Mouse (Mus musculus) embryonic facial prominence, embryonic 12.5 days (tissue): ENCODE data around the gene Emc9. TPM values are rescaled to one million over a fixed set of nuclear protein-coding genes. Genes with fewer than 3 reads are reported as not detected.

Experiments used
- ATAC-seq: fragments of 200-750 bp; cut with Nextera tagmentation; 2 replicates; pipeline ENCODE4 v1.8.0; 2017; ENCODE audit not compliant: insufficient number of reproducible peaks, insufficient read depth, low FRiP score, low TSS enrichment
- H3K27ac ChIP-seq: fragments of 300-500 bp; sonication (generic); 2 replicates; pipeline ENCODE4 v1.5.1; 2016; ENCODE audit warnings: mild to moderate bottlenecking
- H3K27me3 ChIP-seq: fragments of 300-500 bp; sonication (generic); 2 replicates; pipeline ENCODE4 v1.6.1; 2016; ENCODE audit warnings: mild to moderate bottlenecking, moderate library complexity
- H3K36me3 ChIP-seq: fragments of 300-500 bp; sonication (generic); 2 replicates; pipeline ENCODE4 v1.6.1; 2016; ENCODE audit warnings: mild to moderate bottlenecking
- H3K4me1 ChIP-seq: fragments of 300-500 bp; sonication (generic); 2 replicates; pipeline ENCODE4 v1.6.1; 2016
- H3K4me2 ChIP-seq: fragments of 300-500 bp; sonication (generic); replicated peaks from 2 replicates; pipeline ENCODE4 v1.6.1; 2016; ENCODE audit warnings: mild to moderate bottlenecking, moderate library complexity
- H3K4me3 ChIP-seq: fragments of 300-500 bp; sonication (generic); 2 replicates; pipeline ENCODE4 v1.5.1; 2016; ENCODE audit warnings: mild to moderate bottlenecking
- H3K9ac ChIP-seq: fragments of 300-500 bp; sonication (generic); 2 replicates; pipeline ENCODE4 v1.6.1; 2016; ENCODE audit warnings: mild to moderate bottlenecking, moderate library complexity
- H3K9me3 ChIP-seq: fragments of 300-500 bp; sonication (generic); 2 replicates; pipeline ENCODE4 v1.6.1; 2016; ENCODE audit warnings: mild to moderate bottlenecking, moderate library complexity
- WGBS: fragments of 180-500 bp; shearing (Covaris S2); methylation state at CpG from one replicate; pipeline ENCODE4 v1.1.7; 2016; 5-methylcytosine and 5-hydroxymethylcytosine counted together
- polyA plus RNA-seq: library from polyadenylated mRNA; unstranded; fragments of >200 nt; fragmentation: Nextera tagmentation; extraction: Ambion mirVana; gene quantifications from 2 replicates; pipeline ENCODE4 v1.2.1, GENCODE M21; 2016

Emc9 gene
- polyA plus RNA-seq, 1 experiment from 2014 or later, result 4.6 TPM

DNA sequence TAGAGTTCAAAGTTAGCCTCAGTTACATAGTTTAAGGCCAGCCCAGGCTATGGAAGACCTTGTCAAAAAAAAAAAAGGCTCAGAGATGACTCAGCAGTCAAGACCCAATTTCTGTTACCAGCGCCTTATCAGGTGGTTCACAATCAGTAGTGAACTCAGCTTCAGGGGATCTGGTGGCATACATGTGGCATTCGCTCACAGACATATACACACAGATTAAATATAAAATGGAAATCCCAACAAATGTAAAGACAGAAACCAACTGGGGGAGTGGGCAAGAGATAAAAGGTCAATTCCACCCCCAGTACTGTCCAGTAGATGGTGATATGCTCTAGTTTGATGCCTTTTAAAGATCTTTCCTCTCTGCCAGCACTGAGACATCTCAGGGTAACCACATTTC is 1.0 kb upstream of the Emc9 start:
- 88% methylated on average over 2 of the region's 2 CpGs for WGBS
- no peak overlapping the region for H3K4me3 ChIP-seq
- no peaks in the 10 kb centered on the region for H3K9me3 ChIP-seq
- peaks cover 15% of the 10 kb centered on the region for H3K36me3 ChIP-seq
- H3K27me3 ChIP-seq, result 0 out of 2 replicates have a peak, but pooled peaks cover 2% of the 10 kb centered on the region
- ATAC-seq, result no peak
- H3K4me1 ChIP-seq, result peaks cover 15% of the 10 kb centered on the region
- H3K9ac ChIP-seq, result no peak overlapping the region
- H3K4me2 ChIP-seq, result no peak overlapping the region
- H3K27ac ChIP-seq, result no peak overlapping the region

- Histone ChIP-seq H3K36me3 (peaks cover 21% of the 10 kb centered on the region), H3K4me3 (no peak overlapping the region), H3K4me2 (peak overlapping the region; percentile 69; the same call in 1 of the 2 replicates), H3K9ac (no peak overlapping the region), H3K27me3 (0 out of 2 replicates have a peak, but pooled peaks cover 2% of the 10 kb centered on the region), H3K4me1 (peaks cover 15% of the 10 kb centered on the region), H3K9me3 (no peaks in the 10 kb centered on the region), H3K27ac (no peak overlapping the region)
- ATAC-seq, result no peak
- WGBS, result 62% methylated on average over 6 of the region's 6 CpGs
Observed at GRCm38 (mm10) chr14:55585566-55585960, 461 bp upstream of the Emc9 start.

- Histone ChIP-seq H3K36me3 (peaks cover 30% of the 10 kb centered on the region), H3K27me3 (0 out of 2 replicates have a peak, but pooled peaks cover 2% of the 10 kb centered on the region), H3K9me3 (no peaks in the 10 kb centered on the region), H3K9ac (peak overlapping the region; percentile 53), H3K4me1 (peaks cover 6% of the 10 kb centered on the region; the same call in 1 of the 2 replicates), H3K27ac (no peak overlapping the region), H3K4me2 (peak overlapping the region; percentile 69), H3K4me3 (peak overlapping the region; percentile 41)
- 33% methylated on average over 5 of the region's 5 CpGs for WGBS
- no peak for ATAC-seq
Observed at GRCm38 (mm10) chr14:55584303-55584701, 800 bp downstream of the Emc9 start.

DNA sequence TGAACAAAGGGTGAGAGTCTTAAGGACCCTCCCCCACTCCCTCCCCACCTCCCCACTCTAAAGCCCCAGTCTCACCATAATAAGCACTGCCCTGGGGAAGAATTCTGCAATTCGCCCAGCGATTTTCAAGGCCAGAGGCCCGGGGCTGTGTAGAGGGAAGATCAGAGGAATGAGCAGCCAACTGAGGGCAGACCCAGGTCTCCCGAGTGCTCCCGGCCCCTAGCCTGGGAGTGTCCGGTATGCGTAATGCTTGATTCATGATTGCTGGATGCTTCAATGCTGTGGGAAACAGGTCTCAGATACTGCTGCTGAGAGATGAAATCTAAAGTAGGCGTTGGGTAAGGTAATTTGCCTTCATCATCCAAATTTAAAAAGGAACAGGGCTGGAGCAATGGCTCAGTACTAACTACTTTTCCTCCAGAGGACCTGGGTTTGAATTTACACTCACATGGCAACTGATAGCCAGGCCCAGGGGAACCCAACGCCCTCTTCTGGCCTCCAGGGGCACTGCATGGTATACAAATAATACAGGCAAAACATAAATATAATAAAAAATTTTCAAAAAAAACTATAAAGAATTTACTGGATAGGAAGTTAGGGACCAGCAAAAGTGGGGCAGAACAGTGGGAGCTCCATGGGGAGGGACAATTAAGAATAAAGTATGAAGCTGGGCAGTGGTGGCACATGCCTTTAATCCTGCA is 3.0 kb downstream of the Emc9 start:
- no peak for ATAC-seq
- H3K4me1 ChIP-seq, result peaks cover 6% of the 10 kb centered on the region; the same call in 1 of the 2 replicates
- 73% methylated on average over 9 of the region's 9 CpGs for WGBS
- H3K4me3 ChIP-seq, result no peak overlapping the region
- no peak overlapping the region for H3K4me2 ChIP-seq
- no peaks in the 10 kb centered on the region for H3K9me3 ChIP-seq
- H3K36me3 ChIP-seq, result peaks cover 25% of the 10 kb centered on the region
- H3K27ac ChIP-seq, result no peak overlapping the region
- no peak overlapping the region for H3K9ac ChIP-seq
- 0 out of 2 replicates have a peak, but pooled peaks cover 2% of the 10 kb centered on the region for H3K27me3 ChIP-seq

DNA sequence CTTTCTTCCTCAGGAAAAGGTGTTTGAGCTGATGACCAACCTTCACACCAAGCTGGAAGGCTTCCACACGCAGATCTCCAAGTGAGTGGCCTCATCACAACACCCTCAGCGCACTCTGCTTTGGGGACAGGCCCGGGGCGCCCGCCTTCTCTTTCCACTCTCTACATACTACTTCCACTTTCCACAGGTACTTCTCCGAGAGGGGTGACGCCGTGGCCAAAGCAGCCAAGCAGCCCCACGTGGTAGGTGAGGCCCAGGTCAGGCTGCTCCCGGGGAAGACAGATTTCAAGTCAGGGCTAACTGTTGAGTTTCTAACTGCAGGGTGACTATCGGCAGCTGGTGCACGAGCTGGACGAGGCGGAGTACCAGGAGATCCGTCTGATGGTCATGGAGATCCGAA is 4.4 kb downstream of the Emc9 start:
- Histone ChIP-seq H3K9me3 (no peaks in the 10 kb centered on the region), H3K36me3 (peaks cover 22% of the 10 kb centered on the region), H3K27me3 (0 out of 2 replicates have a peak, but pooled peaks cover 2% of the 10 kb centered on the region), H3K9ac (no peak overlapping the region), H3K4me1 (peaks cover 6% of the 10 kb centered on the region; the same call in 1 of the 2 replicates), H3K27ac (no peak overlapping the region), H3K4me2 (no peak overlapping the region), H3K4me3 (no peak overlapping the region)
- WGBS, result 94% methylated on average over 16 of the region's 16 CpGs
- no peak for ATAC-seq

DNA sequence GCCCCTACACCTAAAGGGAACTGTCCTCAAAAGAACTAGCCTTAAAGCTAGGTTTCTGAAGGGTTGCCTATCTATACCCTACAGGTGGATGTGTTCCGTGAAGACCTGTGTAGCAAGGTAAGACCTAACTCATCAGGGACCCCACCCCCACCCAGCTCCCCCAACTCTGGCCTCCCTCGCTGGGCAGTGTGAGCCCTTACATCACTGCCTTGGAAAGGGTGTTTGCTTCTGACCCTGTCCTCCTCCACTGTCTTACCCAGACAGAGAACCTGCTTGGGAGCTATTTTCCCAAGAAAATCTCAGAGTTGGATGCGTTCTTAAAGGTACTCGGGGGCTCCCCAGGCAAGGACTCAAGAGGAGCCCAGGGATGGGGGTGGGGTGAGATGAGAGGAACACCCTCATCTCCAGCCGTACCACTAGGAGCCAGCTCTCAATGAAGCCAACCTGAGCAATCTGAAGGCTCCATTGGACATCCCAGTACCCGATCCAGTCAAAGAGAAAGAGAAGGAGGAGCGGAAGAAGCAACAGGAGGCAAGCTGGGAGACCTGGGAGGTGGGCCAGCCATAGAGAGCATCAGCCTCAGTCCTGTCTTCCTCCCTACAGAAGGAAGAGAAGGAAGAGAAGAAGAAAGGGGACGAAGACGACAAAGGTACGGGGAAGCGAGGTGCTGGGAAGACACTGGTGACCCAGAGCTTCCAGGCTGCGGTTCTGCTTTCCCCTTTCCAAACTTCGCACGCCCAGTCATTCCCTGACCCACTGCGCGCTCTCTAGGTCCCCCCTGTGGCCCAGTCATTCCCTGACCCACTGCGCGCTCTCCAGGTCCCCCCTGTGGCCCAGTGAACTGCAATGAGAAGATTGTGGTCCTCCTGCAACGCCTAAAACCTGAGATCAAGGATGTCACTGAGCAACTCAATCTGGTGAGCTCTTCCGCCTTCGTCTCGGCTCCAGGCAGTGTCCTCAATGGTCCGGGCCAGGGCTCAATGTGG is 5.3 kb downstream of the Emc9 start:
- Histone ChIP-seq H3K9me3 (no peaks in the 10 kb centered on the region), H3K27ac (no peak overlapping the region), H3K4me2 (no peak overlapping the region), H3K36me3 (peaks cover 22% of the 10 kb centered on the region), H3K27me3 (no peaks in the 10 kb centered on the region), H3K4me1 (peaks cover 4% of the 10 kb centered on the region; the same call in 1 of the 2 replicates), H3K9ac (no peak overlapping the region), H3K4me3 (no peak overlapping the region)
- no peak for ATAC-seq
- WGBS, result 88% methylated on average over 23 of the region's 23 CpGs

DNA sequence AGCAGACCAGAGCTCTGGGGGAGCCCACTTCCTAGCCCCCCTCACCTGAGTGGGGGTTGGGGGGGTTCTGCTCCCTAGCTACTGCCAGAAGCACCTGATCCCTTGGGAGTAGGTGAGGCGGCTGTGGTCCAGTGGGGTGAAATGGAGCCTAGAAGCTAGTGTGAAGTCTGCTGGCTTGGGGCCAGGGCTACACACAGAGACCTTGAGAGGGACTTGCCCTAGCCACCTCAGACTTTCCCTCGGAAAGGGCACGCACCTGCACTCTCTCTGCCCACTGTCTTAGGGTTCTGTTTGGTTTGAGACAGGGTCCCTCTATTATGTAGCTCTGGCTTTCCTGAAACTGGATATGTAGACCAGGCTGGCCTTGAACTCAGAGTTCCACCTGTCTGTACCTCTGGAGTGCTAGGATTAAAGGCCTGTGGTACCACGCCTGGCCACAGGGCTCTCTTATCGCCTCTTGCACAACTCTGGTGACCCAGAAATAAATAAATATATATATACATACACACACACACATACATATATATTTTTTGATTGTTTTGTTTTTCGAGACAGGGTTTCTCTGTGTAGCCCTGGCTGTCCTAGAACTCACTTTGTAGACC is 6.3 kb downstream of the Emc9 start:
- peak overlapping the region; percentile 79 for H3K27ac ChIP-seq
- peak; percentile 8 for ATAC-seq
- peak overlapping the region; percentile 85 for H3K9ac ChIP-seq
- peak overlapping the region; percentile 73 for H3K4me3 ChIP-seq
- peak overlapping the region; percentile 81 for H3K4me2 ChIP-seq
- no peaks in the 10 kb centered on the region for H3K4me1 ChIP-seq
- WGBS, result 28% methylated on average over 6 of the region's 6 CpGs
- H3K27me3 ChIP-seq, result no peaks in the 10 kb centered on the region
- H3K9me3 ChIP-seq, result no peaks in the 10 kb centered on the region
- H3K36me3 ChIP-seq, result peaks cover 22% of the 10 kb centered on the region

DNA sequence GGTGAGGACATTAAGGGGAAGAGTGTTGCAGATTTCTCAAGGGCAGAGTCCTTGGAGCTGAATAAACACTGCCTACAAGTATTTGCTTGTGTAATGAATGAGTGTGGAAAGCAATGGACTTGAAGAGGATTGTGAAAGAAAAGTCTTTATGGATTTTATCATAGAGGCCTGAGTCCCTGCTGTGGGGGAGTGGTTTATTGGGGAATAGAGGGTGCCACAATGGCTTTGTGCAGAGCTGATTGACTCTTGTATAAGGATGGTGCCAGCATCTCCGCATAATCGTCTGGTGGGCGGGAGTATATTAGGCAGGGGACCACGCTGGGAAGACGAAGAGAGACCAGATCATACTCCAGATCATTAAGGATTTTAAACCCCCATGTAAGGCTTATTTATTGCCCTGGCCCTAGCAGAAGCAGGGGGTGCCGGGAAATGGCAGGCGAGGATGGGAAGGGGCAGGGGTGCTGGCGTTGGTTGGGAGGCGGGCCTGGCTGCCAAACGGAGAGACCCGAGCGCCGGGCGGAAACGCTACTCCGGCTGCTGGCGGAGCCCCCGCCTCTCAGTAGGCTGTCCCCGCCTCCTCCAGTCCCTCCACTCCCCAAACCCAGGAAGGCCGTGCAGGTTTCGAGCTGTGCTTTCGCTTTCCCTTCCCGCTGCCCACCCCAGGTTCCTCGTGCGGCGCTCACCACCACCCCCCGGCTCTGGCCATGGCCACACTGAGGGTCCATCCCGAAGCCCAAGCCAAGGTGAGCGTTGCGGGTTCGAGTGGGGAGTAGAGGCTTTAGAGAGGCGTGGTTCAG is 7.0 kb downstream of the Emc9 start, which contains the start of gene Psme1:
Gene Psme1 (plus strand): TSS at position 253 of the 797 bp plus-strand sequence.
- peak within 1 kb of the TSS; percentile 79 for H3K27ac ChIP-seq
- peaks cover 22% of the 10 kb centered on the region for H3K36me3 ChIP-seq
- H3K9ac ChIP-seq, result peak within 1 kb of the TSS; percentile 85
- peak within 1 kb of the TSS; percentile 81 for H3K4me2 ChIP-seq
- no peaks in the 10 kb centered on the region for H3K9me3 ChIP-seq
- no peaks in the 10 kb centered on the region for H3K27me3 ChIP-seq
- peak; percentile 85 for ATAC-seq
- WGBS, result 1% methylated on average over 32 of the region's 32 CpGs
- H3K4me3 ChIP-seq, result peak within 1 kb of the TSS; percentile 73
- no peaks in the 10 kb centered on the region for H3K4me1 ChIP-seq

GRCm38 (mm10) chr14:55576376-55576775 is 8.7 kb downstream of the Emc9 start:
- Histone ChIP-seq H3K4me2 (peak overlapping the region; percentile 26; the same call in 1 of the 2 replicates), H3K9me3 (no peaks in the 10 kb centered on the region), H3K4me1 (no peaks in the 10 kb centered on the region), H3K27me3 (no peaks in the 10 kb centered on the region), H3K9ac (no peak overlapping the region), H3K27ac (no peak overlapping the region), H3K4me3 (no peak overlapping the region), H3K36me3 (peaks cover 17% of the 10 kb centered on the region)
- ATAC-seq, result no peak
- WGBS, result 75% methylated on average over 16 of the region's 16 CpGs

DNA sequence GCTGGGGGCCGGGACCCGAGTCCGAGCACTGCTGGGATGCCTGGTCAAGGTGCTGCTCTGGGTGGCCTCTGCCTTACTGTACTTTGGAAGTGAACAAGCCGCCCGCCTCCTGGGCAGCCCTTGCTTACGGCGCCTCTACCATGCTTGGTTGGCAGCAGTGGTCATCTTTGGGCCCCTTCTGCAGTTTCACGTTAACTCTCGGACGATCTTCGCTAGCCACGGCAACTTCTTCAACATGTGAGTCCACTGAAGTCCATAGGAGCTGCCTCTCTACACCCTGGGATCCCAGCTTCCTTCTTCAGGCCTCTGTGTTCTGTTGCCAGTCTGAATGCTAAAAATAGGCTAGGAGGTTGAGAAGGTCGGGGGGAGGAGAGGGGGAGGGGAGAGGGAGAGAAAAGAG is 9.4 kb downstream of the Emc9 start:
- Histone ChIP-seq H3K27ac (no peak overlapping the region), H3K4me2 (no peak overlapping the region), H3K9ac (no peak overlapping the region; the same call in 1 of the 2 replicates), H3K9me3 (no peaks in the 10 kb centered on the region), H3K4me3 (no peak overlapping the region; the same call in 1 of the 2 replicates), H3K4me1 (no peaks in the 10 kb centered on the region), H3K36me3 (peaks cover 10% of the 10 kb centered on the region), H3K27me3 (no peaks in the 10 kb centered on the region)
- no peak for ATAC-seq
- 72% methylated on average over 13 of the region's 13 CpGs for WGBS
